Mouse (Mus musculus): Measurements from ENCODE around the gene Gm3854.

DNA sequence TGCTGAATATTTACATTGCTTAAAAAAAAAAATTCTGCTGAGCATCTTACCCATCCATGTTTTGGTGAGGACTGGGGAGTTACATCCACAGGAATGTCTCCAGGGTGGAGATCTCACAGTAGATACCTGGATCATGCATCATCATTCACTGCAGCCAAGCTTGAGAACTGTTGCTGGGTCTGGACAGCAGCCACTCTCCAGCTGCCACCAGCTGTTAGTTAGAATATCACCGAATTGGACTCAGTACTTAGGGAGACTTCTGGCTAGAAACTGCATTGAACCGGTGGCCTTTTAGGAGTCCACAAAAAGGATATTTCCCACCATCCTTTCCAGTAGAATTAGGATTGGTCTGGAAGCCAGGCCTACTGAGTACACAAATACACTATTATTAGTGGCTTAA is 14.6 kb downstream of the Gm3854 start:
- no peak for TF ChIP-seq TAL1 (IDR thresholded peaks at IDR 0.05; ENCODE audit: low read length)
- no peak for TF ChIP-seq GATA1 (IDR thresholded peaks at IDR 0.05; ENCODE audit: low read length)
